Mouse (Mus musculus): Measurements from ENCODE around the gene Cxcl14. TPM values are rescaled to one million over a fixed set of nuclear protein-coding genes. Genes with fewer than 3 reads are reported as not detected.

Cxcl14 gene
- total and polyA plus RNA-seq, 3 experiments, result not detected

DNA sequence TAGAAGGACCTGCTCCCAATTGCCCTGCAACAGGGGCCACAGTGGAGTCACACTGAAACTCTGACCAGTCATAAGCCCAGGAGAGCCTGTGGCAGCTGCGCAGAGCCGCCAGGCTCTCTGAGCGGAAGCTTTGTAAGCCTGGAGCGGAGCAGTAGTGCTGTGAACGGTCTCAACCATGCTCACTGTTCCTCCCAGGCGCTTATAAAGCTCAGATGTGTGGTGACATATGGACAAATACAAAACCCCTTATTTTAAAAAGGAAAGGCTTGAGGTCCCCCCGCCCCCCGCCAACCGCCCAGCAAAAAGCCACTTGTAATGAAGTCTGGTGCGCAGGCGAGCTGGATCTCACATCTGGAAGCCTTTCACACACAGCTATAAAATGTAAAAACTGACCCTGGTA, 7.1 kb downstream of the Cxcl14 start:
- H3K4me2 ChIP-seq (ENCODE audit: insufficient read depth, low read depth, poor library complexity, severe bottlenecking), result no peak overlapping the region
- peaks cover 12% of the 10 kb centered on the region for H3K9me3 ChIP-seq (replicated peaks; ENCODE audit: low read length)
- dilution Hi-C loops (cut with MboI; ENCODE audit: extremely low pct_ligation_motif_present, extremely low pct_unique_long_range_greater_than_20kb, low sequenced_read_pairs) (no loop called here), in situ Hi-C loops (cut with MboI; ENCODE audit: low pct_ligation_motif_present, low pct_unique_long_range_greater_than_20kb, low sequenced_read_pairs) (loop anchor here (25.0 kb wide), 1 partner anchor 398 kb away; no protein-coding TSS in a partner anchor)
- H3K27ac ChIP-seq (ENCODE audit: insufficient read depth, low read depth), result no peak overlapping the region
- H3K36me3 ChIP-seq (replicated peaks in 1 of 2; ENCODE audit: control insufficient read depth in 1 of 2, insufficient read depth in 1 of 2, low read length in 1 of 2), result no peaks in the 10 kb centered on the region
- no peak overlapping the region for H3K9ac ChIP-seq (ENCODE audit: insufficient read depth, low read depth)
- no peak overlapping the region for H3K4me3 ChIP-seq (replicated peaks in 1 of 3; ENCODE audit: low read depth in 2 of 3, low read length in 2 of 3, poor library complexity in 1 of 3)
- peaks cover 3 to 7% of the 10 kb centered on the region in 2 experiments for H3K4me1 ChIP-seq (ENCODE audit: control insufficient read depth in 1 of 2, insufficient read depth in 2 of 2)
- peaks cover 50% of the 10 kb centered on the region for H3K27me3 ChIP-seq (replicated peaks)
- TF ChIP-seq NELFE (IDR thresholded peaks at IDR 0.05; ENCODE audit: low read depth, low read length), result no peak
- TF ChIP-seq ETS1 (conservative IDR thresholded peaks at IDR 0.05; ENCODE audit: low read depth, low read length), result no peak
- no peaks in the 10 kb centered on the region for H3K79me2 ChIP-seq (replicated peaks; ENCODE audit: control insufficient read depth, extremely low read depth, insufficient read depth, poor library complexity, severe bottlenecking)
- no peak for DNase-seq (ENCODE audit: extremely low read depth)

DNA sequence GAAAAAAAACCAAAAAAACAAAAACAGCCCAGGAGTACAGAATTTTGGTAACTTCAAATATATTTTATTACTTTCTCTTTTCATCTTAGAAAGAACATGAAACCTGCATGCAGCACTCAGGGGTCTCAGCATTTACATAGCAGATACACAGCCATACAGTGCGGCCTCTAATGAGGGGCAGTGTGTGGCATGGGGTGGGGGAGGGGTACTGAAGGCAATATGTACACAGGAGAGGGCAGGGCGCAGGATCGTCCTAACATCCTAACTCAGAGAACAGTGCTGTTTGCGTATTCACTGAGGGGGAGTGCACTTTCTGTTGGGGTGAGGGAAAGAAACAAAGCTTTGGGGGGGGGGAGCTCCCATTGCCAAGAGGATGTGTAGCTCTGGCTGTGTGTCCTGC, 7.8 kb downstream of the Cxcl14 start:
- no peak for TF ChIP-seq E2F4 (IDR thresholded peaks at IDR 0.05; ENCODE audit: insufficient replicate concordance, low read depth, low read length)
- in situ Hi-C loops (cut with MboI; ENCODE audit: low pct_ligation_motif_present, low pct_unique_long_range_greater_than_20kb, low sequenced_read_pairs) (loop anchor here (25.0 kb wide), 1 partner anchor 399 kb away; no protein-coding TSS in a partner anchor), dilution Hi-C loops (cut with MboI; ENCODE audit: extremely low pct_ligation_motif_present, extremely low pct_unique_long_range_greater_than_20kb, low sequenced_read_pairs) (no loop called here)

DNA sequence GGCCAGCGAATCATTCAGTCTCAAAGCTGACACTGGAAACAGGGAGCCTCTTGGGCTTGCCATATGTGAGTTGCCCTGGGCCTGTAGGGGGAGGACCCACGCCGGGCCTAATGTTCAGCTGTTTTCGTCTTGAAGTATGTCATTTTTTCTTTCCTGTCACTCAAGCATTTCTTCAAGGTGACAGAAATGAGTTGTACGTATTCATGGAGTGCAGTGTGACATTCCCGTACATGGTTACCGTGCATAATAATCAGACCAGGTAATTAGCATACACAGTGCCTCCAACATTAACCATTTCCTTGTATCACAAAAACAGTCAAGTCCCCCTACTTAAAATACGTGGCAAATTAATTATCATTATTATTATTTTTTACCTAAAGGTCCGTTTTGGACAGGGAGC, 9.3 kb downstream of the Cxcl14 start:
- Histone ChIP-seq H3K79me2 (replicated peaks; ENCODE audit: control insufficient read depth, extremely low read depth, insufficient read depth, poor library complexity, severe bottlenecking) (no peaks in the 10 kb centered on the region), H3K36me3 (replicated peaks in 1 of 2; ENCODE audit: control insufficient read depth in 1 of 2, insufficient read depth in 1 of 2, low read length in 1 of 2) (no peaks in the 10 kb centered on the region), H3K27ac (ENCODE audit: insufficient read depth, low read depth) (no peak overlapping the region), H3K9ac (ENCODE audit: insufficient read depth, low read depth) (no peak overlapping the region), H3K4me2 (ENCODE audit: insufficient read depth, low read depth, poor library complexity, severe bottlenecking) (no peak overlapping the region), H3K9me3 (replicated peaks; ENCODE audit: low read length) (peaks cover 12% of the 10 kb centered on the region), H3K27me3 (replicated peaks) (peaks cover 39% of the 10 kb centered on the region), H3K4me1 (ENCODE audit: control insufficient read depth in 1 of 2, insufficient read depth in 2 of 2) (peaks cover 3 to 7% of the 10 kb centered on the region in 2 experiments), H3K4me3 (replicated peaks in 1 of 3; ENCODE audit: low read depth in 2 of 3, low read length in 2 of 3, poor library complexity in 1 of 3) (no peak overlapping the region)
- in situ Hi-C loops (cut with MboI; ENCODE audit: low pct_ligation_motif_present, low pct_unique_long_range_greater_than_20kb, low sequenced_read_pairs) (loop anchor here (25.0 kb wide), 1 partner anchor 400 kb away; no protein-coding TSS in a partner anchor), dilution Hi-C loops (cut with MboI; ENCODE audit: extremely low pct_ligation_motif_present, extremely low pct_unique_long_range_greater_than_20kb, low sequenced_read_pairs) (no loop called here)
- TF ChIP-seq CTCF (conservative IDR thresholded peaks at IDR 0.05 in 1 of 2, IDR thresholded peaks at IDR 0.05 in 1 of 2; ENCODE audit: low read depth in 2 of 2, low read length in 2 of 2) (no peak), CHD2 (IDR thresholded peaks at IDR 0.05; ENCODE audit: low read length) (no peak), POLR2AphosphoS2 (IDR thresholded peaks at IDR 0.05; ENCODE audit: low read depth, low read length) (no peak), EP300 (IDR thresholded peaks at IDR 0.05; ENCODE audit: low read length) (no peak), IRF4 (IDR thresholded peaks at IDR 0.05; ENCODE audit: low read depth, low read length) (no peak), MAZ (IDR thresholded peaks at IDR 0.05; ENCODE audit: low read depth, low read length) (no peak)
- DNase-seq (ENCODE audit: extremely low read depth), result no peak

More for the DNA sequence above, 7.8 kb downstream of the Cxcl14 start:
- Histone ChIP-seq H3K9me3 (replicated peaks; ENCODE audit: low read length) (peaks cover 12% of the 10 kb centered on the region), H3K27me3 (replicated peaks) (peaks cover 45% of the 10 kb centered on the region), H3K27ac (ENCODE audit: insufficient read depth, low read depth) (no peak overlapping the region), H3K4me2 (ENCODE audit: insufficient read depth, low read depth, poor library complexity, severe bottlenecking) (no peak overlapping the region), H3K4me1 (ENCODE audit: control insufficient read depth in 1 of 2, insufficient read depth in 2 of 2) (peaks cover 3 to 7% of the 10 kb centered on the region in 2 experiments), H3K4me3 (replicated peaks in 1 of 3; ENCODE audit: low read depth in 2 of 3, low read length in 2 of 3, poor library complexity in 1 of 3) (no peak overlapping the region), H3K79me2 (replicated peaks; ENCODE audit: control insufficient read depth, extremely low read depth, insufficient read depth, poor library complexity, severe bottlenecking) (no peaks in the 10 kb centered on the region), H3K36me3 (replicated peaks in 1 of 2; ENCODE audit: control insufficient read depth in 1 of 2, insufficient read depth in 1 of 2, low read length in 1 of 2) (no peaks in the 10 kb centered on the region), H3K9ac (ENCODE audit: insufficient read depth, low read depth) (no peak overlapping the region)
- DNase-seq (ENCODE audit: extremely low read depth), result no peak

Measured in CH12.LX (cell line).